Mouse (Mus musculus) brain, embryonic 14.5 days (tissue): ENCODE measurements at regions not wholly inside any gene's neighbourhood (a gene's known extent, or its start where the extent isn't known, plus 50 kb on each side); places are given as distances from the start of the nearest gene placed in this dataset.

Experiments used
- CTCF ChIP-seq: fragments of 200-500 bp; IDR thresholded peaks from 2 replicates; pipeline ENCODE4 v1.5.1; 2012; ENCODE audit warnings: inconsistent platforms, mild to moderate bottlenecking, moderate library complexity, borderline replicate concordance; ENCODE audit not compliant: insufficient read depth, insufficient read length; ENCODE audit errors: extremely low read depth
- POLR2A ChIP-seq: fragments of 200-500 bp; IDR thresholded peaks from 2 replicates; pipeline ENCODE4 v1.6.1; 2012; ENCODE audit warnings: mild to moderate bottlenecking, inconsistent platforms, borderline replicate concordance; ENCODE audit not compliant: poor library complexity, insufficient read depth, insufficient read length, severe bottlenecking; ENCODE audit errors: extremely low read depth

DNA sequence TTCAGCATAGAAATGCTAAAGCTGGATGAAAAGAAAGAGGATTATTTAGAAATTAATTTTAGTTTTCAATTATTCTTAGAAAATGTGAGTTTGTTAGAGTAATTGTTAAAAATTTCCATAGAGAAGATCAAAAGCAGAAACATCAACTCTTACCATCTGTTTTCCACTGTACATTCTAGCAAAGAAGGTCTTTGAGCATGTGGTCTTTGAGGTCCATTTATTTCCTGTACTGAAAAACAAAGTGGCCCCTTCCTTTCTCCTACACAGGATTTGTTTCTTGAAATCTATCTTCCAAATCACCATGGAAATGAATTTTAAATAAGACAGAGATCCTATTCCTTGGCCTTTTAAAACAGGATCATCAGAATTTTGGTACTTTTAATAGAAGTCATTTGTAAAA is 780.3 kb upstream of the Nudt12 start:
- TF ChIP-seq CTCF (no peak), POLR2A (no peak)
